ENCODE assay signal across 21 mouse cellular contexts in the genomic region with DNA sequence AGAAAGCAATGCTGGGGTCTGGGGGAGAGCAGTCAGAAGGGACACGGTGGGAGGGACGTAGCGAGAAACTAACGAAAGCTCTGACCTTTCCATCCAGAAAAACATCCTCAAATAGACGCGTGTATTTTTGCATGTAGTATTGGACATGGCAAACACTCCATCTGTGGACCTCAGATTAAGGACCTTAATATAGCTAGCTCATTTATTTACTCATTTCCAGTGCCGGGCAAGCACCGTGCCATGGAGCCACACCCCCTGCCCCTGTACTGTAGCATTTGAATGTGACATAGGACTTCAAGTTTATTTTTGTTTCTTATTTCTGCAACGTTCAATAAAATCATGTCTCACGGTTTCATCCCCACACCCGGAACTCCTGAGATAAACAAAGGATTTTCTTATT. TPM values are rescaled to one million over a fixed set of nuclear protein-coding genes. Genes with fewer than 3 reads are reported as not detected.
DNase-seq lines count a peak whose midpoint lies in the region; ATAC-seq and TF ChIP-seq lines count a peak whose summit lies in the region.
"Had no signal": no experiment of that assay in that cellular context is flagged by ENCODE, and none has a peak within 500 bp of the region (broad histone marks: within the 10 kb centered on the region; RNA-seq: fewer than 3 reads in every experiment).

No protein-coding gene starts in this region.

- no peak for TF ChIP-seq CTCF in heart, adult 2 months (IDR thresholded peaks at IDR 0.05)

- no peaks in the 10 kb centered on the region for H3K27me3 ChIP-seq in heart, adult 2 months (ENCODE audit: control insufficient read depth, insufficient read depth, low read length)
- H3K27me3 ChIP-seq in heart, embryonic 15.5 days, result no peaks in the 10 kb centered on the region
- H3K27me3 ChIP-seq in heart, embryonic 16.5 days (ENCODE audit: control insufficient read depth, insufficient read depth, low read length), result no peaks in the 10 kb centered on the region
- H3K27me3 ChIP-seq: CH12.LX; embryonic facial prominence, embryonic 13.5 days; forebrain, embryonic 12.5 days; intestine, embryonic 15.5 days; Patski had no signal

- H3K27ac ChIP-seq in heart, adult 2 months, result peak overlapping the region; percentile 95
- peak overlapping the region; percentile 55 for H3K27ac ChIP-seq in heart, embryonic 15.5 days
- peak overlapping the region; percentile 77 for H3K27ac ChIP-seq in heart, embryonic 16.5 days (ENCODE audit: low read length)
- H3K27ac ChIP-seq: embryonic facial prominence, embryonic 13.5 days; forebrain, embryonic 12.5 days; hindbrain, embryonic 14.5 days; intestine, embryonic 15.5 days had no signal

- intact Hi-C loops in heart, adult 2 months (cut with DNase I), result loop anchor here (5.0 kb wide), 1 partner anchor 35 kb away; no protein-coding TSS in a partner anchor
- intact Hi-C loops in heart, postnatal 25 days (cut with DNase I), result no loop called here
- intact Hi-C loops in heart, postnatal 10 days (cut with DNase I), result no loop called here
- intact Hi-C loops in left cerebral cortex, postnatal 4 days (cut with DNase I), result no loop called here

- 0 out of 2 replicates have a peak overlapping the region, but pooled peaks have one; percentile 2 for H3K9ac ChIP-seq in heart, adult 2 months (ENCODE audit: low read depth, low read length)
- no peak overlapping the region for H3K9ac ChIP-seq in heart, embryonic 15.5 days
- no peak overlapping the region for H3K9ac ChIP-seq in heart, embryonic 16.5 days (ENCODE audit: low read length)
- H3K9ac ChIP-seq: embryonic facial prominence, embryonic 13.5 days; forebrain, embryonic 12.5 days; hindbrain, embryonic 14.5 days; intestine, embryonic 15.5 days had no signal

- TF ChIP-seq POLR2A in heart, adult 2 months (IDR thresholded peaks at IDR 0.05; ENCODE audit: insufficient read depth, low read depth, low read length), result no peak

- H3K9me3 ChIP-seq in heart, embryonic 15.5 days (replicated peaks), result no peaks in the 10 kb centered on the region
- H3K9me3 ChIP-seq in heart, embryonic 16.5 days (replicated peaks; ENCODE audit: control insufficient read depth, low read length), result no peaks in the 10 kb centered on the region
- H3K9me3 ChIP-seq: embryonic facial prominence, embryonic 13.5 days; forebrain, embryonic 12.5 days; intestine, embryonic 15.5 days had no signal

- peaks cover 16% of the 10 kb centered on the region for H3K4me1 ChIP-seq in heart, adult 2 months (ENCODE audit: control insufficient read depth, insufficient read depth, low read length)
- peaks cover 53% of the 10 kb centered on the region for H3K4me1 ChIP-seq in heart, embryonic 15.5 days (replicated peaks)
- peaks cover 42% of the 10 kb centered on the region for H3K4me1 ChIP-seq in heart, embryonic 16.5 days (ENCODE audit: control insufficient read depth, insufficient read depth, low read length)

- 50% methylated on average over 11 of the region's 11 CpGs for WGBS in heart, adult 2 months
- WGBS in heart, embryonic 15.5 days, result 66% methylated on average over 11 of the region's 11 CpGs
- WGBS in heart, embryonic 16.5 days, result 59% methylated on average over 11 of the region's 11 CpGs

- no peak for ATAC-seq in heart, embryonic 15.5 days (replicated peaks; ENCODE audit: insufficient number of reproducible peaks, insufficient read depth, low FRiP score, low read depth)
- no peak for ATAC-seq in heart, embryonic 16.5 days (replicated peaks; ENCODE audit: extremely low read depth, insufficient read depth, low FRiP score)
- ATAC-seq: activated CD4-positive, CD25-positive, alpha-beta regulatory T cell, adult 4 months; forebrain, embryonic 16.5 days; intestine, embryonic 15.5 days; Patski had no signal

- peaks cover 4% of the 10 kb centered on the region for H3K36me3 ChIP-seq in heart, adult 2 months (ENCODE audit: control insufficient read depth, insufficient read depth, low read length)
- no peaks in the 10 kb centered on the region for H3K36me3 ChIP-seq in heart, embryonic 15.5 days
- no peaks in the 10 kb centered on the region for H3K36me3 ChIP-seq in heart, embryonic 16.5 days (ENCODE audit: control insufficient read depth, insufficient read depth)
- H3K36me3 ChIP-seq: embryonic facial prominence, embryonic 13.5 days; forebrain, embryonic 12.5 days; intestine, embryonic 15.5 days had no signal

- peak overlapping the region; percentile 6; the same call in 1 of the 2 replicates for H3K4me3 ChIP-seq in heart, adult 2 months
- no peak overlapping the region for H3K4me3 ChIP-seq in heart, embryonic 15.5 days
- H3K4me3 ChIP-seq in heart, embryonic 16.5 days (ENCODE audit: low read length), result no peak overlapping the region
- H3K4me3 ChIP-seq: embryonic facial prominence, embryonic 13.5 days; forebrain, embryonic 12.5 days; intestine, embryonic 15.5 days had no signal

- no peak overlapping the region for H3K4me2 ChIP-seq in heart, embryonic 15.5 days
- H3K4me2 ChIP-seq in heart, embryonic 16.5 days (ENCODE audit: low read depth, low read length), result no peak overlapping the region
- H3K4me2 ChIP-seq: embryonic facial prominence, embryonic 13.5 days; forebrain, embryonic 12.5 days; hindbrain, embryonic 14.5 days; intestine, embryonic 15.5 days had no signal

- H3K79me2 ChIP-seq in heart, adult 2 months (replicated peaks; ENCODE audit: control insufficient read depth, insufficient read depth, low read length), result no peaks in the 10 kb centered on the region

- no peak for TF ChIP-seq EP300 in heart, adult 2 months (IDR thresholded peaks at IDR 0.05; ENCODE audit: insufficient read depth, low read depth, low read length)

- DNase-seq in heart, adult 2 months, result no peak
- no peak for DNase-seq in heart, adult 9 months (ENCODE audit: low spot score in 2 of 2)
- no peak for DNase-seq in heart, postnatal 25 days (ENCODE audit: low spot score)
- peak; percentile 33 to 62 for DNase-seq in heart, postnatal 10 days
- no peak for DNase-seq in left cerebral cortex, postnatal 4 days
- DNase-seq: adrenal gland, postnatal 14 days; cerebellum, adult 18-20 months; cerebellum, adult 9-11 months; cerebellum, postnatal 36 days; gastrocnemius, postnatal 10 days; kidney, adult 18-20 months had no signal

RNA-seq across cellular contexts. Expression of gene Slc38a2, which starts 48.0 kb away (rescaled TPM):
- 100 to 1,000 TPM; 149 to 209 TPM for total RNA-seq in heart, adult 2 months (2021)
- 59.3 and 109 TPM in 2 replicates for polyA plus RNA-seq in heart, adult 2 months (2012; rRNA removed)
- 158 and 170 TPM in 2 replicates for polyA plus RNA-seq in heart, embryonic 15.5 days (2015; fragmentation: Nextera tagmentation; extraction: Ambion mirVana)
- 100 to 1,000 TPM; 230 to 253 TPM for total RNA-seq in heart, postnatal 25 days (2021)
- polyA plus RNA-seq in heart, embryonic 16.5 days (2015; fragmentation: Nextera tagmentation; extraction: Ambion mirVana), result 178 and 190 TPM in 2 replicates
- 100 to 1,000 TPM; 312 to 340 TPM for total RNA-seq in heart, postnatal 10 days (2021)
- total RNA-seq in left cerebral cortex, postnatal 4 days (2021), result 100 to 1,000 TPM; 114 to 124 TPM

Comparison
In these comparisons a context has a peak if more than half of its experiments do, and no peak if none do; other contexts are left out.
1. DNase-seq: peak in heart, postnatal 10 days (2 of 2); none in heart, adult 2 months (0 of 2), heart, adult 9 months (0 of 2), heart, postnatal 25 days (single experiment) and left cerebral cortex, postnatal 4 days (single experiment).
2. Peak in every context shown above with its lines, with median percentiles within 50 percentile points of each other: H3K27ac ChIP-seq.